Mouse (Mus musculus): ENCODE measurements around the gene Nacc2. TPM values are rescaled to one million over a fixed set of nuclear protein-coding genes. Genes with fewer than 3 reads are reported as not detected.
A peak's percentile ranks its signal among the peaks of the same experiment; 100 is the strongest.

The Nacc2 gene
- polyA plus RNA-seq, 1 experiment from 2014 or later = 10.4 TPM

DNA sequence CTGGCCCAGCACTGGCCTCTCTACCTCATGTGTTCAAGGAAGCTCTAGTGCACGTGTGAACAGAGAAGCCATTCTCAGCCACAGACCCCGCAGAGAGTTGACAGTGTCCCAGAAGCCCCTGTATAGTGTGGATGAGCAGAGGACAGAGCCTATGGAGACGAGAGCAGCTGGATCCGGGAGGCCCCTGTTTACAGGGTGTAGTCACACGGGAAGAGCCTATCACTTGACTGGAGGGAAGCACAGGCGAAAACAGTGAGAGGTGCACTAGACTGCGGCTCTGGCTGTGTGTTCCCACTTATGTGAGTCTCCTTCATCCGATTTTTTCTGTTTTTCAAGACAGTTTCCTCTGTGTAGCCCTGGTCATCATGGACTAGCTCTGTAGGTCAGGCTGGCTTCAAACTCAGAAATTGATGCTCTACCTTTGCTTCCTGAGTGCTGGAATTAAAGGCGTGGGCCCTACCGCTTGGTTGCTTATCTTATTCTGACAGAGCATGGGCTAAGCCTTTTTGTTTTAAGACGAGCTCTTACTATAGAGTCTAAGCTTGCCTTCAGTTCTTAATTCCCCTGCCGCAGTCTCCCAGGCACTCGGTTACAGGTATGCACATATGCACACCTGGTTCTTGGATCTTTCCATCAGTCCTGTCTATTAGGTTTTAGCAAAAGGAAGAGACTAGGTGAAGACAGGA, 60.1 kb downstream of the Nacc2 start:
- Histone ChIP-seq H3K4me3 (ENCODE audit: low read depth, low read length) (no peak overlapping the region), H3K4me1 (ENCODE audit: control insufficient read depth, insufficient read depth, low read length) (no peaks in the 10 kb centered on the region), H3K36me3 (ENCODE audit: control insufficient read depth, insufficient read depth, low read length) (no peaks in the 10 kb centered on the region), H3K27ac (ENCODE audit: low read length) (no peak overlapping the region), H3K27me3 (ENCODE audit: control insufficient read depth, insufficient read depth, low read length) (no peaks in the 10 kb centered on the region), H3K9ac (replicated peaks; ENCODE audit: low read depth, low read length) (no peak overlapping the region), H3K9me3 (ENCODE audit: control insufficient read depth, low read depth, low read length) (no peaks in the 10 kb centered on the region), H3K4me2 (replicated peaks; ENCODE audit: low read depth, low read length) (no peak overlapping the region)
- no peak for ATAC-seq (ENCODE audit: insufficient number of reproducible peaks, insufficient read depth, low FRiP score, low read depth)
- 64% methylated on average over 13 of the region's 13 CpGs for WGBS

DNA sequence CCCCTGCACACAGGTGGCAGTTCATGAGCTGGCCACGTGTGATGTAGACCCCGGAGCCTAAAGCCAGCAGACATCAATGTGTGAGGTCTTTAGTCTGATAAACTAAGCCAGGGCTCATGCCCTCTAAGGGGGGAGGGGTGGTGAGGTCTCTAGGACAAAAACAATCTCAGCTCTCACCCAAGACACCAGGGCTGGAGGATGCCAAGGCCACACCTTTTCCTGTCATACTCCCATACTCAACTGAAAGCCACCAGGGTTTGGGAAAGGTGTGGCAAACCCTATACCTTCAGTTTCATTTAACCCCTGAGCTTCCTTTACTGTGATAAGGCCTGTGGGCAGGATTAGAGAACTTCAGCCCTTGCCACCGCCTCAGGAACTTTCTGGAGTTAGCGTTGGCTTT, 60.8 kb downstream of the Nacc2 start:
- Histone ChIP-seq H3K27me3 (ENCODE audit: control insufficient read depth, insufficient read depth, low read length) (no peaks in the 10 kb centered on the region), H3K27ac (ENCODE audit: low read length) (no peak overlapping the region), H3K9ac (replicated peaks; ENCODE audit: low read depth, low read length) (no peak overlapping the region), H3K36me3 (ENCODE audit: control insufficient read depth, insufficient read depth, low read length) (no peaks in the 10 kb centered on the region), H3K4me1 (ENCODE audit: control insufficient read depth, insufficient read depth, low read length) (no peaks in the 10 kb centered on the region), H3K4me2 (replicated peaks; ENCODE audit: low read depth, low read length) (no peak overlapping the region), H3K4me3 (ENCODE audit: low read depth, low read length) (no peak overlapping the region), H3K9me3 (ENCODE audit: control insufficient read depth, low read depth, low read length) (no peaks in the 10 kb centered on the region)
- WGBS = 51% methylated on average over 4 of the region's 4 CpGs
- ATAC-seq (ENCODE audit: insufficient number of reproducible peaks, insufficient read depth, low FRiP score, low read depth) = no peak

- Histone ChIP-seq H3K4me2 (replicated peaks; ENCODE audit: low read depth, low read length) (no peak overlapping the region), H3K9ac (replicated peaks; ENCODE audit: low read depth, low read length) (no peak overlapping the region), H3K4me1 (ENCODE audit: control insufficient read depth, insufficient read depth, low read length) (0 out of 2 replicates have a peak, but pooled peaks cover 4% of the 10 kb centered on the region), H3K9me3 (ENCODE audit: control insufficient read depth, low read depth, low read length) (no peaks in the 10 kb centered on the region), H3K27ac (ENCODE audit: low read length) (no peak overlapping the region), H3K27me3 (ENCODE audit: control insufficient read depth, insufficient read depth, low read length) (no peaks in the 10 kb centered on the region), H3K36me3 (ENCODE audit: control insufficient read depth, insufficient read depth, low read length) (no peaks in the 10 kb centered on the region), H3K4me3 (ENCODE audit: low read depth, low read length) (no peak overlapping the region)
- 65% methylated on average over 21 of the region's 21 CpGs for WGBS
- no peak for ATAC-seq (ENCODE audit: insufficient number of reproducible peaks, insufficient read depth, low FRiP score, low read depth)
Observed at GRCm38 (mm10) chr2:26061018-26061666, 61.9 kb downstream of the Nacc2 start.

- 65% methylated on average over 7 of the region's 7 CpGs for WGBS
- no peak for ATAC-seq (ENCODE audit: insufficient number of reproducible peaks, insufficient read depth, low FRiP score, low read depth)
- H3K9me3 ChIP-seq (ENCODE audit: control insufficient read depth, low read depth, low read length) = no peaks in the 10 kb centered on the region
- no peaks in the 10 kb centered on the region for H3K36me3 ChIP-seq (ENCODE audit: control insufficient read depth, insufficient read depth, low read length)
- no peak overlapping the region for H3K9ac ChIP-seq (replicated peaks; ENCODE audit: low read depth, low read length)
- no peak overlapping the region for H3K4me2 ChIP-seq (replicated peaks; ENCODE audit: low read depth, low read length)
- H3K4me3 ChIP-seq (ENCODE audit: low read depth, low read length) = no peak overlapping the region
- H3K4me1 ChIP-seq (ENCODE audit: control insufficient read depth, insufficient read depth, low read length) = peaks cover 11% of the 10 kb centered on the region; the same call in 1 of the 2 replicates
- no peaks in the 10 kb centered on the region for H3K27me3 ChIP-seq (ENCODE audit: control insufficient read depth, insufficient read depth, low read length)
- H3K27ac ChIP-seq (ENCODE audit: low read length) = no peak overlapping the region
Observed at GRCm38 (mm10) chr2:26057053-26057452, 66.0 kb downstream of the Nacc2 start.

DNA sequence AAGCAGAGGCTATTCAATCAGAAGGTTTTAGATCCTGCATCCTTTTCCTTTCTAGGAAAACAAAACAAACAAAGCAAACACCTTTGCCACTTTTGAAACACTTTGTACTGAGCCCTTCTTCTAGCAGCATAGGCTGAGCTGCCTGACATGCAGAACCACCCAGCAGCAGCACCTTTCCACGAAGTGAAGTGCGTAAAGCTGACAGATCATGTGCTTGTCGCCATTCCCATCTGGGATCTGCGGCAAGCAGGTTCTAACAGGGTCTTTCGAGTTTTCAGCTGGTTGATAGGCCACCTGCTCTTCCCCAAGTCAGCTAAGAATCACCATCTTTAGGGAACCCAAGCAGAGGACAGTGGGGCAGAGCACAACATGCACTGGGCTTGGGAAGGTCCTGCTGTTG, 66.8 kb downstream of the Nacc2 start:
- ATAC-seq (ENCODE audit: insufficient number of reproducible peaks, insufficient read depth, low FRiP score, low read depth) = no peak
- Histone ChIP-seq H3K4me1 (ENCODE audit: control insufficient read depth, insufficient read depth, low read length) (peaks cover 11% of the 10 kb centered on the region; the same call in 1 of the 2 replicates), H3K4me3 (ENCODE audit: low read depth, low read length) (no peak overlapping the region), H3K9me3 (ENCODE audit: control insufficient read depth, low read depth, low read length) (no peaks in the 10 kb centered on the region), H3K9ac (replicated peaks; ENCODE audit: low read depth, low read length) (no peak overlapping the region), H3K4me2 (replicated peaks; ENCODE audit: low read depth, low read length) (no peak overlapping the region), H3K36me3 (ENCODE audit: control insufficient read depth, insufficient read depth, low read length) (no peaks in the 10 kb centered on the region), H3K27ac (ENCODE audit: low read length) (peak overlapping the region; percentile 33; the same call in 1 of the 2 replicates), H3K27me3 (ENCODE audit: control insufficient read depth, insufficient read depth, low read length) (no peaks in the 10 kb centered on the region)
- WGBS = 50% methylated on average over 5 of the region's 5 CpGs

GRCm38 (mm10) chr2:26055747-26056102, 67.3 kb downstream of the Nacc2 start:
- ATAC-seq (ENCODE audit: insufficient number of reproducible peaks, insufficient read depth, low FRiP score, low read depth) = no peak
- H3K4me2 ChIP-seq (replicated peaks; ENCODE audit: low read depth, low read length) = no peak overlapping the region
- 26% methylated on average over 2 of the region's 2 CpGs for WGBS
- H3K4me1 ChIP-seq (ENCODE audit: control insufficient read depth, insufficient read depth, low read length) = peaks cover 11% of the 10 kb centered on the region; the same call in 1 of the 2 replicates
- H3K9me3 ChIP-seq (ENCODE audit: control insufficient read depth, low read depth, low read length) = no peaks in the 10 kb centered on the region
- no peak overlapping the region for H3K4me3 ChIP-seq (ENCODE audit: low read depth, low read length)
- H3K9ac ChIP-seq (replicated peaks; ENCODE audit: low read depth, low read length) = no peak overlapping the region
- no peak overlapping the region for H3K27ac ChIP-seq (ENCODE audit: low read length)
- H3K36me3 ChIP-seq (ENCODE audit: control insufficient read depth, insufficient read depth, low read length) = no peaks in the 10 kb centered on the region
- H3K27me3 ChIP-seq (ENCODE audit: control insufficient read depth, insufficient read depth, low read length) = no peaks in the 10 kb centered on the region

DNA sequence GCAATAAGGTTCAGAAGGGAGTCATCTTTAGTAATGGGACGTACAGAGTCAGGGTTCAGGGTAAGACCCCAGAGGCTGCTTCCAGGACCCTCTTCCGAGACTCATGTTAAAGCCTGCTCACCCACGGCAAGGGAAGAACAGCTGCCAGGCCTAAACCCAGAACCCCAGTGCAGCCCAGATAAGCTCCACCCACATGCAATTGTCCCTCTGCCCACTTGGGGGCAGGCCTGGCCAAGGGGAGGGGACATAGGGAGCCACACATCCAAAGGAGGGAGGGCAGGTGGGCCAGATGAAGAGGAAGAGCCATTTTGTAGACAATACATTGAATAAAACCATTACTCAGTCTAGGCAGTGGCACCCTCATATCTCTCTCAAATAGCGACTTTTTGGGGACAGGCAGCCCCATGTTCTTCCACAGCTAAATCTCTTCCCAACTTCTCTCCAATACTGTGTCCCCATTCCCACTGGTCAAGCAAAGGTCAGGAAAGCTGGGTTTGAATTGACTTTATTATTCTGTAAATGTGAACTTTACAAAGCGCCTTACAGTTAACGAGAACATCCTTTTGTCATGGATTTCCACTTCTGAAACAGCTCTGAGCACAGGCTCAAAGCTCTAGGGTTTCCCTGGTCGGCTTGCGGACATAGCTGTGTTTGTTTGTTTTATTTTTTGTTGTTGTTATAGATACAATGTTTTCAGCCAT, 67.8 kb downstream of the Nacc2 start:
- Histone ChIP-seq H3K9me3 (ENCODE audit: control insufficient read depth, low read depth, low read length) (no peaks in the 10 kb centered on the region), H3K36me3 (ENCODE audit: control insufficient read depth, insufficient read depth, low read length) (no peaks in the 10 kb centered on the region), H3K27ac (ENCODE audit: low read length) (no peak overlapping the region), H3K9ac (replicated peaks; ENCODE audit: low read depth, low read length) (no peak overlapping the region), H3K4me2 (replicated peaks; ENCODE audit: low read depth, low read length) (no peak overlapping the region), H3K27me3 (ENCODE audit: control insufficient read depth, insufficient read depth, low read length) (no peaks in the 10 kb centered on the region), H3K4me1 (ENCODE audit: control insufficient read depth, insufficient read depth, low read length) (peaks cover 11% of the 10 kb centered on the region; the same call in 1 of the 2 replicates), H3K4me3 (ENCODE audit: low read depth, low read length) (no peak overlapping the region)
- WGBS = 42% methylated on average over 8 of the region's 8 CpGs
- ATAC-seq (ENCODE audit: insufficient number of reproducible peaks, insufficient read depth, low FRiP score, low read depth) = no peak

GRCm38 (mm10) chr2:26052806-26053205, 70.2 kb downstream of the Nacc2 start:
- WGBS = 32% methylated on average over 4 of the region's 4 CpGs
- H3K27ac ChIP-seq (ENCODE audit: low read length) = no peak overlapping the region
- no peak for ATAC-seq (ENCODE audit: insufficient number of reproducible peaks, insufficient read depth, low FRiP score, low read depth)
- H3K27me3 ChIP-seq (ENCODE audit: control insufficient read depth, insufficient read depth, low read length) = no peaks in the 10 kb centered on the region
- H3K36me3 ChIP-seq (ENCODE audit: control insufficient read depth, insufficient read depth, low read length) = no peaks in the 10 kb centered on the region
- no peak overlapping the region for H3K9ac ChIP-seq (replicated peaks; ENCODE audit: low read depth, low read length)
- no peak overlapping the region for H3K4me2 ChIP-seq (replicated peaks; ENCODE audit: low read depth, low read length)
- no peaks in the 10 kb centered on the region for H3K9me3 ChIP-seq (ENCODE audit: control insufficient read depth, low read depth, low read length)
- H3K4me1 ChIP-seq (ENCODE audit: control insufficient read depth, insufficient read depth, low read length) = peaks cover 11% of the 10 kb centered on the region; the same call in 1 of the 2 replicates
- H3K4me3 ChIP-seq (ENCODE audit: low read depth, low read length) = no peak overlapping the region
